Mouse (Mus musculus): ENCODE measurements around the gene Smco3.

Smco3 gene

GRCm38 (mm10) chr6:136844903-136845302, 9.7 kb upstream of the Smco3 start:
- Histone ChIP-seq H3K27me3 (ENCODE audit: insufficient read depth, low read length) (no peaks in the 10 kb centered on the region), H3K36me3 (ENCODE audit: insufficient read depth, low read length) (no peaks in the 10 kb centered on the region), H3K4me3 (replicated peaks; ENCODE audit: low read length) (no peak overlapping the region), H3K9me3 (ENCODE audit: low read length) (no peaks in the 10 kb centered on the region), H3K4me1 (replicated peaks; ENCODE audit: low read depth, low read length) (peaks cover 6% of the 10 kb centered on the region)
- TF ChIP-seq CTCF (conservative IDR thresholded peaks at IDR 0.05; ENCODE audit: low read length), result no peak
- no peak for TF ChIP-seq NANOG (IDR thresholded peaks at IDR 0.05; ENCODE audit: borderline replicate concordance, low read length)
- TF ChIP-seq POU5F1 (IDR thresholded peaks at IDR 0.05; ENCODE audit: borderline replicate concordance, low read length), result no peak

- Histone ChIP-seq H3K36me3 (ENCODE audit: insufficient read depth, low read length) (no peaks in the 10 kb centered on the region), H3K27me3 (ENCODE audit: insufficient read depth, low read length) (0 out of 2 replicates have a peak, but pooled peaks cover 2% of the 10 kb centered on the region), H3K4me1 (replicated peaks; ENCODE audit: low read depth, low read length) (peaks cover 2% of the 10 kb centered on the region), H3K4me3 (replicated peaks; ENCODE audit: low read length) (no peak overlapping the region), H3K9me3 (ENCODE audit: low read length) (no peaks in the 10 kb centered on the region)
- no peak for TF ChIP-seq CTCF (conservative IDR thresholded peaks at IDR 0.05; ENCODE audit: low read length)
- no peak for TF ChIP-seq NANOG (IDR thresholded peaks at IDR 0.05; ENCODE audit: borderline replicate concordance, low read length)
- no peak for TF ChIP-seq POU5F1 (IDR thresholded peaks at IDR 0.05; ENCODE audit: borderline replicate concordance, low read length)
Observed at GRCm38 (mm10) chr6:136837323-136837722, 2.1 kb upstream of the Smco3 start.

- Histone ChIP-seq H3K4me3 (replicated peaks; ENCODE audit: low read length) (no peak overlapping the region), H3K36me3 (ENCODE audit: insufficient read depth, low read length) (no peaks in the 10 kb centered on the region), H3K27me3 (ENCODE audit: insufficient read depth, low read length) (0 out of 2 replicates have a peak, but pooled peaks cover 2% of the 10 kb centered on the region), H3K9me3 (ENCODE audit: low read length) (no peaks in the 10 kb centered on the region), H3K4me1 (replicated peaks; ENCODE audit: low read depth, low read length) (peaks cover 4% of the 10 kb centered on the region)
- TF ChIP-seq NANOG (IDR thresholded peaks at IDR 0.05; ENCODE audit: borderline replicate concordance, low read length) (no peak), CTCF (conservative IDR thresholded peaks at IDR 0.05; ENCODE audit: low read length) (no peak)
Observed at GRCm38 (mm10) chr6:136831712-136832111, 3.5 kb downstream of the Smco3 start.

GRCm38 (mm10) chr6:136828681-136829080, 6.6 kb downstream of the Smco3 start:
- TF ChIP-seq POU5F1 (IDR thresholded peaks at IDR 0.05; ENCODE audit: borderline replicate concordance, low read length), result no peak
- TF ChIP-seq CTCF (conservative IDR thresholded peaks at IDR 0.05; ENCODE audit: low read length), result no peak
- no peak for TF ChIP-seq NANOG (IDR thresholded peaks at IDR 0.05; ENCODE audit: borderline replicate concordance, low read length)
- H3K4me3 ChIP-seq (replicated peaks; ENCODE audit: low read length), result peak overlapping the region; percentile 96
- H3K36me3 ChIP-seq (ENCODE audit: insufficient read depth, low read length), result peaks cover 23% of the 10 kb centered on the region
- peaks cover 15% of the 10 kb centered on the region for H3K4me1 ChIP-seq (replicated peaks; ENCODE audit: low read depth, low read length)
- H3K9me3 ChIP-seq (ENCODE audit: low read length), result no peaks in the 10 kb centered on the region
- H3K27me3 ChIP-seq (ENCODE audit: insufficient read depth, low read length), result no peaks in the 10 kb centered on the region

GRCm38 (mm10) chr6:136827881-136828561, 7.2 kb downstream of the Smco3 start, which contains the start of gene Wbp11:
TSS of gene Wbp11 (minus strand) at chr6:136828233.
- H3K4me3 ChIP-seq (replicated peaks; ENCODE audit: low read length), result peak within 1 kb of the TSS; percentile 96
- peaks cover 16% of the 10 kb centered on the region for H3K4me1 ChIP-seq (replicated peaks; ENCODE audit: low read depth, low read length)
- peaks cover 26% of the 10 kb centered on the region for H3K36me3 ChIP-seq (ENCODE audit: insufficient read depth, low read length)
- H3K9me3 ChIP-seq (ENCODE audit: low read length), result no peaks in the 10 kb centered on the region
- TF ChIP-seq POU5F1 (IDR thresholded peaks at IDR 0.05; ENCODE audit: borderline replicate concordance, low read length) (no peak), NANOG (IDR thresholded peaks at IDR 0.05; ENCODE audit: borderline replicate concordance, low read length) (no peak)
- H3K27me3 ChIP-seq (ENCODE audit: insufficient read depth, low read length), result no peaks in the 10 kb centered on the region

GRCm38 (mm10) chr6:136827516-136827880, 7.8 kb downstream of the Smco3 start, which contains the start of gene BC049715:
TSS of gene BC049715 (plus strand) at chr6:136827626.
- H3K4me1 ChIP-seq (replicated peaks; ENCODE audit: low read depth, low read length), result peaks cover 22% of the 10 kb centered on the region
- peaks cover 31% of the 10 kb centered on the region for H3K36me3 ChIP-seq (ENCODE audit: insufficient read depth, low read length)
- H3K27me3 ChIP-seq (ENCODE audit: insufficient read depth, low read length), result no peaks in the 10 kb centered on the region
- H3K9me3 ChIP-seq (ENCODE audit: low read length), result no peaks in the 10 kb centered on the region
- H3K4me3 ChIP-seq (replicated peaks; ENCODE audit: low read length), result peak within 1 kb of the TSS; percentile 96
- TF ChIP-seq NANOG (IDR thresholded peaks at IDR 0.05; ENCODE audit: borderline replicate concordance, low read length), result no peak
- TF ChIP-seq POU5F1 (IDR thresholded peaks at IDR 0.05; ENCODE audit: borderline replicate concordance, low read length), result no peak
- TF ChIP-seq CTCF (conservative IDR thresholded peaks at IDR 0.05; ENCODE audit: low read length), result no peak

- peaks cover 35% of the 10 kb centered on the region for H3K36me3 ChIP-seq (ENCODE audit: insufficient read depth, low read length)
- H3K4me3 ChIP-seq (replicated peaks; ENCODE audit: low read length), result peak overlapping the region; percentile 96
- no peaks in the 10 kb centered on the region for H3K9me3 ChIP-seq (ENCODE audit: low read length)
- H3K4me1 ChIP-seq (replicated peaks; ENCODE audit: low read depth, low read length), result peaks cover 25% of the 10 kb centered on the region
- no peaks in the 10 kb centered on the region for H3K27me3 ChIP-seq (ENCODE audit: insufficient read depth, low read length)
- TF ChIP-seq CTCF (conservative IDR thresholded peaks at IDR 0.05; ENCODE audit: low read length) (no peak), POU5F1 (IDR thresholded peaks at IDR 0.05; ENCODE audit: borderline replicate concordance, low read length) (no peak), NANOG (IDR thresholded peaks at IDR 0.05; ENCODE audit: borderline replicate concordance, low read length) (no peak)
Observed at GRCm38 (mm10) chr6:136827116-136827515, 8.1 kb downstream of the Smco3 start.

- H3K4me1 ChIP-seq (replicated peaks; ENCODE audit: low read depth, low read length), result peaks cover 38% of the 10 kb centered on the region
Observed at GRCm38 (mm10) chr6:136824987-136825386, 10.3 kb downstream of the Smco3 start.

GRCm38 (mm10) chr6:136821086-136821485, 14.2 kb downstream of the Smco3 start:
- peaks cover 90% of the 10 kb centered on the region for H3K36me3 ChIP-seq (ENCODE audit: insufficient read depth, low read length)
- H3K27me3 ChIP-seq (ENCODE audit: insufficient read depth, low read length), result no peaks in the 10 kb centered on the region
- TF ChIP-seq CTCF (conservative IDR thresholded peaks at IDR 0.05; ENCODE audit: low read length) (no peak), POU5F1 (IDR thresholded peaks at IDR 0.05; ENCODE audit: borderline replicate concordance, low read length) (no peak), NANOG (IDR thresholded peaks at IDR 0.05; ENCODE audit: borderline replicate concordance, low read length) (no peak)
- H3K9me3 ChIP-seq (ENCODE audit: low read length), result no peaks in the 10 kb centered on the region
- peaks cover 54% of the 10 kb centered on the region for H3K4me1 ChIP-seq (replicated peaks; ENCODE audit: low read depth, low read length)
- H3K4me3 ChIP-seq (replicated peaks; ENCODE audit: low read length), result no peak overlapping the region

More at GRCm38 (mm10) chr6:136824987-136825386, 10.3 kb downstream of the Smco3 start:
- TF ChIP-seq POU5F1 (IDR thresholded peaks at IDR 0.05; ENCODE audit: borderline replicate concordance, low read length) (no peak), CTCF (conservative IDR thresholded peaks at IDR 0.05; ENCODE audit: low read length) (no peak), NANOG (IDR thresholded peaks at IDR 0.05; ENCODE audit: borderline replicate concordance, low read length) (no peak)
- no peaks in the 10 kb centered on the region for H3K27me3 ChIP-seq (ENCODE audit: insufficient read depth, low read length)
- H3K9me3 ChIP-seq (ENCODE audit: low read length), result no peaks in the 10 kb centered on the region
- peaks cover 56% of the 10 kb centered on the region for H3K36me3 ChIP-seq (ENCODE audit: insufficient read depth, low read length)
- no peak overlapping the region for H3K4me3 ChIP-seq (replicated peaks; ENCODE audit: low read length)
